Mouse (Mus musculus): ENCODE results near the gene Mamdc2.

The Mamdc2 gene

DNA sequence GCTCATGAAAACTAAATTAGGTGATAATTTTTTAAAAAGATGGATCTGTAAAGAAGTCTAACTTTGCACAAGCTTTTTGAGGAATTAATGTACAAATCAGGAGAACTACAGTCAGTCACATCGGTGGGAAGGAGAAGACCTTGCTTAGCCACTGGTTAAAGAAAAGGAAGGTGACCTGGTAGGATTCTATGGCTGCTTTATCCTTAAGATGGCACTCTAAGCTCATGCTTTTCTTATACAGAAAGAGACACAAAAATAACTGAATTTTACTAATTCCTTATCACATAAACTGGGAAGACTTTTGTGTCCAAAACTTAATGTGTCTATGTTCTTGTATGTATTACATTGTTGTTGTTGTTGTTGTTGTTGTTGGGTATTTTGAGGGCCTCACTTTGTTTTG lies 149.3 kb downstream of the Mamdc2 start:
- no peak for ATAC-seq (ENCODE audit: insufficient number of reproducible peaks, low FRiP score, low TSS enrichment)

DNA sequence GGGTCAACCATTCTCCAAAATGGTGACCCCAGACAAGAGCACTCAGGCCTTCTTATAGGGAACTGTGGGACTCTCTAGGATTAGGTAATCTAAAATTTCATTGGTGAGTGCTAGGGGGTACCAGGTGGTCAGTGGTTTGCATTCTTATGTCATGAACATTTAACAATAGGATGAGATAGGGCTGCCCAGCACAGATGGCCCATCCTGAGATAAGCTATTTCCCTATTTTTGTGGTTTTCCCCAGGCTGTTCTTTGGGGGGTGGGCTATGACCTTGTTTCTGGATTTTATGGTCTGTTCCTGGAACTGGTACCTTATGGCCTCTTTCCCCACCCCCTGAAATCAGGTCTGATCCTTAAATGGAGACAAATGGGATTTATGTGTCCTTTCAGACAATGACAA lies 151.1 kb downstream of the Mamdc2 start:
- no peak for ATAC-seq (ENCODE audit: insufficient number of reproducible peaks, low FRiP score, low TSS enrichment)

DNA sequence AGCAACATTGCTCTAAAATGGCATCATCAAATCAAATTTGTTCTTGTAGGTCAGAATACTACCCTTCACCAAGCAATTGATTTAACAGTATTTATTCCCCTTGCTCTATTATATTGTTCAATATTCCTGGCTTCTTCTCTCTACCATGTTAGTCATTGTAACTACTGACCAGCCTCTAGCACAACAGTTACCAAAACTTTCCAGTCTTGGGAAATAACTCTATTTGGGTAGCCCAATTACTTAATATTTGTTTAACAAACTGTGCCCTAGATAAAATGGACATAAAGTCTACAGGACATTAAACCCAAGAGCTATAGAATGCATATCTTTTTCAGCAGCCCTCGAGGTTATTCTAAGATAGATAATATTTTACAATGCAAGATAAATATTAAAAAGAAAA lies 159.0 kb downstream of the Mamdc2 start:
- no peak for ATAC-seq (ENCODE audit: insufficient number of reproducible peaks, low FRiP score, low TSS enrichment)

DNA sequence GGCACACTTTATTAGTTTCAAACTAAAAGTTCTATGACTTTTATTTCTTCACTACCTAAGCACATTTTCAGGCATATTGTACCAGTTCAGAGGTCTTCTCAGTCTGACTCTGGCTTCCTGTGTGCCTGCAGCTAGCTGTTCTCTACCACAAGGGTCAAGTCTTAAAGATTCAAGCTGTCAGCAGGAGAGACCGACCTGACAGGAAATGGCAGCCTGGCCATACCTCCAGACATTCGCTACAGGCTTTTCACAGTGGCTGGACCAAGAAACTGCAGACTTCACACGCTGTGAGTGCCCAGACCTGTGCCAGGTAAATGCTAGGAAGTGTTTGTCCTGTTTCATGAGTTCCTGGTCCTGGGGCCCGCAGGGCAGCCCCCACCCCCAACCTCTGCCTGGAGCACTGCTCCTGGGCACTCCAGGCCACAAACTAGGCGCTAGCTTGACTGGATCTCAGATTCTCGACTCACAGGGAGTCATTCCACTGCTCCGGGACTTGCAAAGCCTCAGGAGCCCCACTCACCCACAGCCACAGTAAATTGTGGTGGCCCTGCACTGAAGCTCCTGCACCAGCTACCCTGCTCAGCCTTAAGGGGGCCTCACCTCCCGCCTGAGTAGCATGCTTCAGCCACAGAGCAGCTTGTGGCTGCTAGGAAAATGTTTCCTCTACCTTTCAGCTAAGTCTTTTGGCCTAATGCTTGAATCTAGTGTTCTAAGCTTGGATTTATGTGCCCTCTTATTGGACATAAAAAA lies 166.2 kb downstream of the Mamdc2 start:
- ATAC-seq (ENCODE audit: insufficient number of reproducible peaks, low FRiP score, low TSS enrichment), result no peak

DNA sequence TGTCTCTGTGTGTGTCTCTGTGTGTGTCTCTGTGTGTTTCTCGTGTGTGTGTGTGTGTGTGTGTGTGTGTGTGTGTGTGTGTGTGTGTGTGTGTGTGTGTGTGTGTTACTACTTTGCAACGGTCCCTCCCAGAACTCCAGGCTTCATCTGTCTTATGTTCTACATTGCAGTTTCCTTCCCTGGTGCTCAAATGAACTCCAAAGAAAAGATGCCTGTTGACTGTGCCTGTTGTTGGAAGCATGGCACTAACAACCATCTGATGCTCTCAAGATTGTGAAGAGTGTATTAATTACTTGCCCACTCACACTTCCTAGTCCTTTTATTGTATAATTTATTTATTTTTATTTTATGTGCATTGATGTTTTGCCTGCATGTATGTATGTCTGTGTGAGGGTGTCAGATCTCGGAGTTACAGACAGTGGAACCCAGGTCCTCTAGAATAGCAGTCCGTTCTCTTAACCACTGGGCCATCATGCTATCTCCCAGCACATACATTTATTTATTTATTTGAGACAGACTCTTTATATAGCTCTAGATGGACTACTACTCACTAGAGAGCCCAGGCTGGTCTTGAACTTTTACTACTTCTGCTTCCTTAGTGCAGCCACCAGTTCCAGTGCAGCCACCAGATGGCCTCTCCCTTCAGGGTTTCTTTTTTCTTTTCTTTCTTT lies 174.1 kb downstream of the Mamdc2 start:
- peak; percentile 29; the same call in 1 of the 2 replicates for ATAC-seq (ENCODE audit: insufficient number of reproducible peaks, low FRiP score, low TSS enrichment)

DNA sequence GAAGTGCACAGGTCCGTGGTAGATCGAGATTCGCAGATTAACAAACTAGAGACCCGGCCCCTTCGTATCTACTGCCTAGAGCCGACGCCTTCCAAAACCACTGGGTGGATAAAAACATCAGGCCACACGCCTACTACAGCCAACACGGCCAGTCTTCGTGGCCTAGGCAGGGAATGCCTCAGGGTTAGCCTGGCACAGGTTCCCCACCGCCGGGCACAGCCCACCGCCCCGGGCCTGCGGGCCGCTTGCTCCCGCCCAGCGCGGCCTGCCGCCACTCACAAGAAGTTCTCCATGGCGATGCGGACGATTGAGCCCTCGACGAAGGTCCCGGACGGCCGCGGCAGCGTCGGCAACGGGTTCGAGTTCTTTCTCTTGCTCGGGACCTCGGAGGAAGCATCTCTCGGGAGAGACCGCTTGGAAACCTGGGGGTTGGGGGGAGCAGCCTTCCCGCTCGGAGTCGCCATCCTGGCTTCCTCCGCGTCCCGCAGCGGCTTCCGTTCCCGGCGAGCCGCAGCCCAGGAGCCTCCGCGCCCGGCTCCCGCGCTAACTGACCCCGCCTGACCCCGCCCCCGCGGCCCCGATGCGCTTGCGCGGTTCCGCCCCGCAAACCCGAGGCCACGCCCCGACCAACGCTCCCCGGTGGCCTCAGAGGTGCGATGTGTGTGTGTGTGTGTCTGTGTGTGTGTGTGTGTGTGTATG lies 174.7 kb downstream of the Mamdc2 start, which contains the start of gene Smc5:
Gene Smc5 (minus strand): TSS at position 543 of the 699 bp plus-strand sequence.
- ATAC-seq (ENCODE audit: insufficient number of reproducible peaks, low FRiP score, low TSS enrichment), result peak; percentile 79

DNA sequence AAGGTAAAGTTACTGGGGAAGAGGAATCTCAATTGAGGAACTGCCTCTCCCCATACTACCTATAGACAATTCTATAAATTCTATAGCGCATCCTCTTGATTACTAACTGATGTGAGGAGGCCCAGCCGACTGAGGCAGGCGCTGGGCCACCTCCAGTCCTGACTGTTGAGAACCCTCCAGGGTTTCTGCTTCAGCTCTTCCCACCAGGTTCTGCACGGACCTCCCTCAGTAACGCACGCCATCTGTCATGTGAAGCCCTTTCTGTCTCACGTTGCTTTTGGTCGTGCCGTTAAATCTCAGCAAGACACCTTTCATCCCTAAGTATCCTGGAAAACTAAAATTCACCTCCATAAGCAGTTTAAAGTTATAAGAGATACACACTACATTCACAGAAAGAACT lies 191.5 kb downstream of the Mamdc2 start:
- no peak for ATAC-seq (ENCODE audit: insufficient number of reproducible peaks, low FRiP score, low TSS enrichment)

Data from cerebellum, adult (tissue).